Mouse (Mus musculus): ENCODE results near the gene Otos.
A peak's percentile ranks its signal among the peaks of the same experiment; 100 is the strongest.

Otos gene

GRCm38 (mm10) chr1:92646601-92647000, 2.0 kb downstream of the Otos start:
- no peak for DNase-seq

- no peak for DNase-seq
Observed at GRCm38 (mm10) chr1:92646111-92646510, 2.5 kb downstream of the Otos start.

GRCm38 (mm10) chr1:92644916-92645315, 3.7 kb downstream of the Otos start:
- no peak for DNase-seq

GRCm38 (mm10) chr1:92643691-92644090, 5.0 kb downstream of the Otos start:
- no peak for DNase-seq

GRCm38 (mm10) chr1:92641514-92642272, 6.9 kb downstream of the Otos start, which contains the start of gene Cops9:
Gene Cops9, minus strand, starts transcription at chr1:92641985.
- peak; percentile 84 for DNase-seq

- peak; percentile 17 for DNase-seq
Observed at GRCm38 (mm10) chr1:92640393-92640792, 8.2 kb downstream of the Otos start.

- no peak for DNase-seq
Observed at GRCm38 (mm10) chr1:92638736-92639135, 9.9 kb downstream of the Otos start.

- DNase-seq, result no peak
Observed at GRCm38 (mm10) chr1:92638181-92638580, 10.5 kb downstream of the Otos start.

GRCm38 (mm10) chr1:92637501-92638172, 11.0 kb downstream of the Otos start:
- no peak for DNase-seq

GRCm38 (mm10) chr1:92636676-92637075, 12.0 kb downstream of the Otos start:
- DNase-seq, result no peak

GRCm38 (mm10) chr1:92636015-92636414, 12.6 kb downstream of the Otos start:
- DNase-seq, result no peak

- DNase-seq, result no peak
Observed at GRCm38 (mm10) chr1:92634976-92635599, 13.6 kb downstream of the Otos start.

- DNase-seq, result no peak
Observed at GRCm38 (mm10) chr1:92634569-92634968, 14.1 kb downstream of the Otos start.

- no peak for DNase-seq
Observed at GRCm38 (mm10) chr1:92633726-92634125, 14.9 kb downstream of the Otos start.

- no peak for DNase-seq
Observed at GRCm38 (mm10) chr1:92632948-92633347, 15.7 kb downstream of the Otos start.

GRCm38 (mm10) chr1:92632196-92632595, 16.4 kb downstream of the Otos start:
- no peak for DNase-seq

GRCm38 (mm10) chr1:92628227-92628626, 20.4 kb downstream of the Otos start:
- no peak for DNase-seq

GRCm38 (mm10) chr1:92618360-92618759, 30.3 kb downstream of the Otos start:
- DNase-seq, result no peak

GRCm38 (mm10) chr1:92617488-92617887, 31.2 kb downstream of the Otos start, which contains the start of gene Olfr12:
Gene Olfr12, plus strand, starts transcription at chr1:92617788.
- no peak for DNase-seq

GRCm38 (mm10) chr1:92616046-92616445, 32.6 kb downstream of the Otos start:
- DNase-seq, result no peak

- DNase-seq, result no peak
Observed at GRCm38 (mm10) chr1:92614516-92614915, 34.1 kb downstream of the Otos start.

GRCm38 (mm10) chr1:92613175-92613574, 35.5 kb downstream of the Otos start:
- no peak for DNase-seq

GRCm38 (mm10) chr1:92611008-92611407, 37.6 kb downstream of the Otos start:
- peak; percentile 58 for DNase-seq

GRCm38 (mm10) chr1:92607711-92608110, 40.9 kb downstream of the Otos start:
- no peak for DNase-seq

Measured in thymus, postnatal 25 days (tissue).